Mouse (Mus musculus) embryo, embryonic 9.5 days (tissue): ENCODE data around the gene Rasl11b.

Source experiments
- DNase-seq: peaks from one replicate; pipeline ENCODE4 v3.0.0-alpha.2; 2017; ENCODE audit errors: extremely low spot score

Gene Rasl11b

GRCm38 (mm10) chr5:74194841-74195613, at the start of gene Rasl11b:
Rasl11b (plus strand) TSS chr5:74195286.
- DNase-seq, result peak; percentile 94

- no peak for DNase-seq
Observed at GRCm38 (mm10) chr5:74147631-74148030, 47.5 kb upstream of the Rasl11b start.

- DNase-seq, result no peak
Observed at GRCm38 (mm10) chr5:74149975-74150374, 45.1 kb upstream of the Rasl11b start.

- no peak for DNase-seq
Observed at GRCm38 (mm10) chr5:74151774-74152173, 43.3 kb upstream of the Rasl11b start.

- peak; percentile 64 for DNase-seq
Observed at GRCm38 (mm10) chr5:74155860-74156351, 39.2 kb upstream of the Rasl11b start.

GRCm38 (mm10) chr5:74158929-74159632, 36.0 kb upstream of the Rasl11b start:
- DNase-seq, result no peak

GRCm38 (mm10) chr5:74159906-74160305, 35.2 kb upstream of the Rasl11b start:
- peak; percentile 39 for DNase-seq

GRCm38 (mm10) chr5:74160349-74160748, 34.7 kb upstream of the Rasl11b start:
- DNase-seq, result no peak

GRCm38 (mm10) chr5:74161297-74161926, 33.7 kb upstream of the Rasl11b start:
- peak; percentile 75 for DNase-seq

GRCm38 (mm10) chr5:74162013-74162412, 33.1 kb upstream of the Rasl11b start:
- no peak for DNase-seq

- no peak for DNase-seq
Observed at GRCm38 (mm10) chr5:74163141-74163540, 31.9 kb upstream of the Rasl11b start.

GRCm38 (mm10) chr5:74164547-74164946, 30.5 kb upstream of the Rasl11b start:
- DNase-seq, result no peak

GRCm38 (mm10) chr5:74166642-74167041, 28.4 kb upstream of the Rasl11b start:
- no peak for DNase-seq

GRCm38 (mm10) chr5:74168085-74168484, 27.0 kb upstream of the Rasl11b start:
- no peak for DNase-seq

GRCm38 (mm10) chr5:74171768-74172167, 23.3 kb upstream of the Rasl11b start:
- DNase-seq, result no peak

- DNase-seq, result no peak
Observed at GRCm38 (mm10) chr5:74172208-74172607, 22.9 kb upstream of the Rasl11b start.

- DNase-seq, result no peak
Observed at GRCm38 (mm10) chr5:74173162-74173844, 21.8 kb upstream of the Rasl11b start.

GRCm38 (mm10) chr5:74175526-74176270, 19.4 kb upstream of the Rasl11b start:
- peak; percentile 49 for DNase-seq

GRCm38 (mm10) chr5:74180216-74180615, 14.9 kb upstream of the Rasl11b start:
- DNase-seq, result no peak

GRCm38 (mm10) chr5:74183118-74183517, 12.0 kb upstream of the Rasl11b start:
- no peak for DNase-seq

GRCm38 (mm10) chr5:74184607-74185006, 10.5 kb upstream of the Rasl11b start:
- DNase-seq, result no peak
